Mouse (Mus musculus) kidney, postnatal 0 days (tissue): ENCODE measurements around the gene Arhgap10. TPM values are rescaled to one million over a fixed set of nuclear protein-coding genes. Genes with fewer than 3 reads are reported as not detected.

Source experiments
- ATAC-seq: fragments of 200-750 bp; cut with Nextera tagmentation; replicated peaks from 2 replicates; pipeline ENCODE4 v1.8.0; 2017; ENCODE audit warnings: low read depth, moderate number of reproducible peaks, moderate TSS enrichment, moderate library complexity; ENCODE audit not compliant: low FRiP score
- DNase-seq: peaks from one replicate; pipeline ENCODE4 v3.0.0-alpha.2; 2016; ENCODE audit warnings: low spot score
- H3K27ac ChIP-seq: fragments of 300-500 bp; sonication (generic); 2 replicates; pipeline ENCODE4 v1.5.1; 2014; ENCODE audit warnings: mild to moderate bottlenecking
- H3K27me3 ChIP-seq: fragments of 300-500 bp; sonication (generic); 2 replicates; pipeline ENCODE4 v1.6.1; 2014; ENCODE audit warnings: low read length, mixed read lengths; ENCODE audit not compliant: insufficient read depth
- H3K36me3 ChIP-seq: fragments of 300-500 bp; sonication (generic); 2 replicates; pipeline ENCODE4 v1.6.1; 2014; ENCODE audit warnings: low read length, mixed read lengths; ENCODE audit not compliant: insufficient read depth
- H3K4me1 ChIP-seq: fragments of 300-500 bp; sonication (generic); replicated peaks from 2 replicates; pipeline ENCODE4 v1.6.1; 2014; ENCODE audit warnings: antibody characterized with exemption, low read length, mixed read lengths; ENCODE audit not compliant: insufficient read depth
- H3K4me2 ChIP-seq: fragments of 300-500 bp; sonication (generic); 2 replicates; pipeline ENCODE4 v1.6.1; 2014; ENCODE audit warnings: mild to moderate bottlenecking, low read length, moderate library complexity, mixed read lengths
- H3K4me3 ChIP-seq: fragments of 300-500 bp; sonication (generic); replicated peaks from 2 replicates; pipeline ENCODE4 v1.5.1; 2014; ENCODE audit warnings: low read depth, low read length
- H3K9ac ChIP-seq: fragments of 300-500 bp; sonication (generic); 2 replicates; pipeline ENCODE4 v1.6.1; 2014; ENCODE audit warnings: low read depth, low read length
- H3K9me3 ChIP-seq: fragments of 300-500 bp; sonication (generic); replicated peaks from 2 replicates; pipeline ENCODE4 v1.6.1; 2016; ENCODE audit warnings: low read length, inconsistent platforms, mixed read lengths
- CTCF ChIP-seq: IDR thresholded peaks from 2 replicates; pipeline ENCODE4 v1.5.1; 2016; ENCODE audit warnings: antibody characterized with exemption, low read depth, mild to moderate bottlenecking, moderate library complexity
- WGBS: fragments of 180-500 bp; shearing (Covaris S2); extraction: QIAGEN DNeasy Blood & Tissue Kit; methylation state at CpG from one replicate; pipeline ENCODE4 v1.1.7; 2014; 5-methylcytosine and 5-hydroxymethylcytosine counted together
- polyA plus RNA-seq: library from polyadenylated mRNA; unstranded; fragments of >200 nt; fragmentation: Nextera tagmentation; extraction: Ambion mirVana; gene quantifications from 2 replicates; pipeline ENCODE4 v1.2.1, GENCODE M21; 2015

Arhgap10 gene
- polyA plus RNA-seq, 1 experiment from 2014 or later, result 26.6 TPM

GRCm38 (mm10) chr8:77473773-77474172 lies 44.0 kb downstream of the Arhgap10 start:
- no peaks in the 10 kb centered on the region for H3K36me3 ChIP-seq
- H3K9me3 ChIP-seq, result no peaks in the 10 kb centered on the region
- H3K4me2 ChIP-seq, result no peak overlapping the region
- WGBS, result 22% methylated on average over 7 of the region's 7 CpGs
- peak; percentile 41; the same call in 1 of the 2 replicates for ATAC-seq
- H3K27me3 ChIP-seq, result no peaks in the 10 kb centered on the region
- H3K27ac ChIP-seq, result peak overlapping the region; percentile 27; the same call in 1 of the 2 replicates
- H3K4me3 ChIP-seq, result no peak overlapping the region
- no peak for TF ChIP-seq CTCF
- peaks cover 4% of the 10 kb centered on the region; the same call in 1 of the 2 replicates for H3K4me1 ChIP-seq
- H3K9ac ChIP-seq, result no peak overlapping the region
- DNase-seq, result peak; percentile 73

GRCm38 (mm10) chr8:77473373-77473772 lies 44.4 kb downstream of the Arhgap10 start:
- no peak for DNase-seq
- Histone ChIP-seq H3K27me3 (no peaks in the 10 kb centered on the region), H3K4me1 (no peaks in the 10 kb centered on the region; the same call in 1 of the 2 replicates), H3K9me3 (no peaks in the 10 kb centered on the region), H3K36me3 (no peaks in the 10 kb centered on the region), H3K27ac (peak overlapping the region; percentile 27; the same call in 1 of the 2 replicates), H3K9ac (no peak overlapping the region), H3K4me3 (no peak overlapping the region), H3K4me2 (no peak overlapping the region)
- WGBS, result 68% methylated on average over 6 of the region's 6 CpGs
- no peak for TF ChIP-seq CTCF
- ATAC-seq, result peak; percentile 29; the same call in 1 of the 2 replicates

GRCm38 (mm10) chr8:77461392-77461791 lies 56.4 kb downstream of the Arhgap10 start:
- Histone ChIP-seq H3K9me3 (no peaks in the 10 kb centered on the region), H3K27ac (no peak overlapping the region), H3K36me3 (no peaks in the 10 kb centered on the region), H3K27me3 (no peaks in the 10 kb centered on the region), H3K9ac (no peak overlapping the region), H3K4me2 (no peak overlapping the region), H3K4me1 (no peaks in the 10 kb centered on the region), H3K4me3 (no peak overlapping the region)
- 90% methylated on average over 6 of the region's 6 CpGs for WGBS
- DNase-seq (no peak), ATAC-seq (no peak)
- no peak for TF ChIP-seq CTCF

GRCm38 (mm10) chr8:77460363-77460762 lies 57.4 kb downstream of the Arhgap10 start:
- Histone ChIP-seq H3K4me1 (no peaks in the 10 kb centered on the region), H3K27ac (no peak overlapping the region), H3K9ac (no peak overlapping the region), H3K27me3 (no peaks in the 10 kb centered on the region), H3K4me2 (no peak overlapping the region), H3K9me3 (no peaks in the 10 kb centered on the region), H3K36me3 (no peaks in the 10 kb centered on the region), H3K4me3 (no peak overlapping the region)
- DNase-seq (no peak), ATAC-seq (no peak)
- no peak for TF ChIP-seq CTCF
- WGBS, result 79% methylated on average over 2 of the region's 2 CpGs

- WGBS, result 40% methylated on average over 7 of the region's 7 CpGs
- H3K9ac ChIP-seq, result no peak overlapping the region
These were observed 58.1 kb downstream of the Arhgap10 start for GRCm38 (mm10) chr8:77459696-77460095.

GRCm38 (mm10) chr8:77458575-77458974 lies 59.2 kb downstream of the Arhgap10 start:
- WGBS, result 84% methylated on average over 4 of the region's 4 CpGs
- H3K9ac ChIP-seq, result no peak overlapping the region
- H3K4me3 ChIP-seq, result no peak overlapping the region
- no peaks in the 10 kb centered on the region for H3K36me3 ChIP-seq
- H3K27ac ChIP-seq, result no peak overlapping the region
- ATAC-seq, result no peak
- H3K4me1 ChIP-seq, result no peaks in the 10 kb centered on the region
- no peak overlapping the region for H3K4me2 ChIP-seq
- DNase-seq, result no peak
- H3K27me3 ChIP-seq, result no peaks in the 10 kb centered on the region
- no peak for TF ChIP-seq CTCF
- no peaks in the 10 kb centered on the region for H3K9me3 ChIP-seq

More at GRCm38 (mm10) chr8:77459696-77460095, 58.1 kb downstream of the Arhgap10 start:
- Histone ChIP-seq H3K4me3 (no peak overlapping the region), H3K36me3 (no peaks in the 10 kb centered on the region), H3K4me2 (no peak overlapping the region), H3K4me1 (no peaks in the 10 kb centered on the region), H3K27me3 (no peaks in the 10 kb centered on the region), H3K9me3 (no peaks in the 10 kb centered on the region), H3K27ac (no peak overlapping the region)
- no peak for TF ChIP-seq CTCF
- no peak for ATAC-seq
- no peak for DNase-seq

GRCm38 (mm10) chr8:77456263-77456662 lies 61.5 kb downstream of the Arhgap10 start:
- no peak overlapping the region for H3K4me3 ChIP-seq
- DNase-seq (no peak), ATAC-seq (no peak)
- H3K4me1 ChIP-seq, result no peaks in the 10 kb centered on the region
- no peaks in the 10 kb centered on the region for H3K9me3 ChIP-seq
- no peak overlapping the region for H3K4me2 ChIP-seq
- no peak for TF ChIP-seq CTCF
- H3K27me3 ChIP-seq, result no peaks in the 10 kb centered on the region
- no peak overlapping the region for H3K27ac ChIP-seq
- H3K36me3 ChIP-seq, result no peaks in the 10 kb centered on the region
- 93% methylated on average over 6 of the region's 6 CpGs for WGBS
- H3K9ac ChIP-seq, result no peak overlapping the region
